Mouse (Mus musculus): Measurements from ENCODE around the gene Wdr91. TPM values are rescaled to one million over a fixed set of nuclear protein-coding genes. Genes with fewer than 3 reads are reported as not detected.

Wdr91 gene
- polyA plus RNA-seq, 2 experiments, result 9.5 to 21.5 TPM

- TF ChIP-seq CTCF (IDR thresholded peaks at IDR 0.05; ENCODE audit: low read depth), result 0 out of 2 replicates have a peak, but pooled peaks have one; percentile 8
- TF ChIP-seq EP300 (IDR thresholded peaks at IDR 0.05; ENCODE audit: low read depth), result no peak
- Histone ChIP-seq H3K36me3 (replicated peaks; ENCODE audit: control insufficient read depth, insufficient read depth, low read depth) (no peaks in the 10 kb centered on the region), H3K9me3 (ENCODE audit: control insufficient read depth, low read length) (no peaks in the 10 kb centered on the region), H3K4me2 (ENCODE audit: low read depth) (no peak overlapping the region), H3K4me3 (ENCODE audit: insufficient read depth in 1 of 2, low read depth in 2 of 2, low read length in 2 of 2) (no peak overlapping the region), H3K9ac (replicated peaks) (no peak overlapping the region), H3K4me1 (replicated peaks; ENCODE audit: control insufficient read depth in 2 of 2, insufficient read depth in 2 of 2, low read length in 1 of 2) (peaks cover 0 to 6% of the 10 kb centered on the region in 2 experiments; a peak in 2 of 4 replicates), H3K27ac (no peak overlapping the region), H3K27me3 (ENCODE audit: control insufficient read depth, insufficient read depth, low read length) (no peaks in the 10 kb centered on the region)
- 39% methylated on average over 7 of the region's 7 CpGs for WGBS (ENCODE audit: insufficient replicate concordance)
- DNase-seq (ENCODE audit: low read depth in 3 of 3, low spot score in 3 of 3) (no peak), ATAC-seq (ENCODE audit: insufficient read depth) (no peak)
Measured at GRCm38 (mm10) chr6:34951956-34952667, 41.4 kb upstream of the Wdr91 start.

- H3K4me1 ChIP-seq (replicated peaks; ENCODE audit: control insufficient read depth in 2 of 2, insufficient read depth in 2 of 2, low read length in 1 of 2), result peaks cover 0 to 6% of the 10 kb centered on the region in 2 experiments; a peak in 2 of 4 replicates
- no peak for ATAC-seq (ENCODE audit: insufficient read depth)
- no peak overlapping the region for H3K9ac ChIP-seq (replicated peaks)
- H3K9me3 ChIP-seq (ENCODE audit: control insufficient read depth, low read length), result no peaks in the 10 kb centered on the region
- H3K27me3 ChIP-seq (ENCODE audit: control insufficient read depth, insufficient read depth, low read length), result no peaks in the 10 kb centered on the region
- WGBS (ENCODE audit: insufficient replicate concordance), result 69% methylated on average over 7 of the region's 7 CpGs
- no peak overlapping the region for H3K27ac ChIP-seq
- H3K36me3 ChIP-seq (replicated peaks; ENCODE audit: control insufficient read depth, insufficient read depth, low read depth), result no peaks in the 10 kb centered on the region
- H3K4me2 ChIP-seq (ENCODE audit: low read depth), result no peak overlapping the region
- H3K4me3 ChIP-seq (ENCODE audit: insufficient read depth in 1 of 2, low read depth in 2 of 2, low read length in 2 of 2), result no peak overlapping the region
- TF ChIP-seq CTCF (IDR thresholded peaks at IDR 0.05; ENCODE audit: low read depth), result no peak
- no peak for TF ChIP-seq EP300 (IDR thresholded peaks at IDR 0.05; ENCODE audit: low read depth)
- DNase-seq (ENCODE audit: low read depth in 3 of 3, low spot score in 3 of 3), result no peak
Measured at GRCm38 (mm10) chr6:34951518-34951917, 40.8 kb upstream of the Wdr91 start.

- no peak for TF ChIP-seq EP300 (IDR thresholded peaks at IDR 0.05; ENCODE audit: low read depth)
- no peak for TF ChIP-seq CTCF (IDR thresholded peaks at IDR 0.05; ENCODE audit: low read depth)
- H3K9me3 ChIP-seq (ENCODE audit: control insufficient read depth, low read length), result no peaks in the 10 kb centered on the region
- no peak overlapping the region for H3K9ac ChIP-seq (replicated peaks)
- no peak overlapping the region for H3K4me3 ChIP-seq (ENCODE audit: insufficient read depth in 1 of 2, low read depth in 2 of 2, low read length in 2 of 2)
- no peaks in the 10 kb centered on the region for H3K36me3 ChIP-seq (replicated peaks; ENCODE audit: control insufficient read depth, insufficient read depth, low read depth)
- ATAC-seq (ENCODE audit: insufficient read depth), result no peak
- H3K27ac ChIP-seq, result no peak overlapping the region
- H3K27me3 ChIP-seq (ENCODE audit: control insufficient read depth, insufficient read depth, low read length), result no peaks in the 10 kb centered on the region
- no peak overlapping the region for H3K4me2 ChIP-seq (ENCODE audit: low read depth)
- H3K4me1 ChIP-seq (replicated peaks; ENCODE audit: control insufficient read depth in 2 of 2, insufficient read depth in 2 of 2, low read length in 1 of 2), result peaks cover 0 to 3% of the 10 kb centered on the region in 2 experiments; a peak in 2 of 4 replicates
- DNase-seq (ENCODE audit: low read depth in 3 of 3, low spot score in 3 of 3), result no peak
- WGBS (ENCODE audit: insufficient replicate concordance), result 28% methylated on average over 11 of the region's 11 CpGs
Measured at GRCm38 (mm10) chr6:34948461-34948860, 37.8 kb upstream of the Wdr91 start.

- no peak for ATAC-seq (ENCODE audit: insufficient read depth)
Measured at GRCm38 (mm10) chr6:34946486-34947079, 35.9 kb upstream of the Wdr91 start.

GRCm38 (mm10) chr6:34943499-34943898 is 32.8 kb upstream of the Wdr91 start:
- no peaks in the 10 kb centered on the region for H3K27me3 ChIP-seq (ENCODE audit: control insufficient read depth, insufficient read depth, low read length)
- TF ChIP-seq CTCF (IDR thresholded peaks at IDR 0.05; ENCODE audit: low read depth) (no peak), EP300 (IDR thresholded peaks at IDR 0.05; ENCODE audit: low read depth) (no peak)
- no peak overlapping the region for H3K9ac ChIP-seq (replicated peaks)
- no peak overlapping the region for H3K4me3 ChIP-seq (ENCODE audit: insufficient read depth in 1 of 2, low read depth in 2 of 2, low read length in 2 of 2)
- no peak overlapping the region for H3K27ac ChIP-seq
- no peaks in the 10 kb centered on the region for H3K36me3 ChIP-seq (replicated peaks; ENCODE audit: control insufficient read depth, insufficient read depth, low read depth)
- peaks cover 0 to 6% of the 10 kb centered on the region in 2 experiments; a peak in 2 of 4 replicates for H3K4me1 ChIP-seq (replicated peaks; ENCODE audit: control insufficient read depth in 2 of 2, insufficient read depth in 2 of 2, low read length in 1 of 2)
- no peaks in the 10 kb centered on the region for H3K9me3 ChIP-seq (ENCODE audit: control insufficient read depth, low read length)
- ATAC-seq (ENCODE audit: insufficient read depth) (no peak), DNase-seq (ENCODE audit: low read depth in 3 of 3, low spot score in 3 of 3) (no peak)
- 63% methylated on average over 5 of the region's 5 CpGs for WGBS (ENCODE audit: insufficient replicate concordance)
- H3K4me2 ChIP-seq (ENCODE audit: low read depth), result no peak overlapping the region

More at GRCm38 (mm10) chr6:34946486-34947079, 35.9 kb upstream of the Wdr91 start:
- H3K36me3 ChIP-seq (replicated peaks; ENCODE audit: control insufficient read depth, insufficient read depth, low read depth), result no peaks in the 10 kb centered on the region
- H3K4me2 ChIP-seq (ENCODE audit: low read depth), result no peak overlapping the region
- no peak overlapping the region for H3K9ac ChIP-seq (replicated peaks)
- 55% methylated on average over 1 of the region's 1 CpGs for WGBS (ENCODE audit: insufficient replicate concordance)
- H3K9me3 ChIP-seq (ENCODE audit: control insufficient read depth, low read length), result no peaks in the 10 kb centered on the region
- DNase-seq (ENCODE audit: low read depth in 3 of 3, low spot score in 3 of 3), result no peak
- no peak overlapping the region for H3K4me3 ChIP-seq (ENCODE audit: insufficient read depth in 1 of 2, low read depth in 2 of 2, low read length in 2 of 2)
- H3K27ac ChIP-seq, result no peak overlapping the region
- H3K4me1 ChIP-seq (replicated peaks; ENCODE audit: control insufficient read depth in 2 of 2, insufficient read depth in 2 of 2, low read length in 1 of 2), result no peaks in the 10 kb centered on the region
- no peaks in the 10 kb centered on the region for H3K27me3 ChIP-seq (ENCODE audit: control insufficient read depth, insufficient read depth, low read length)
- TF ChIP-seq EP300 (IDR thresholded peaks at IDR 0.05; ENCODE audit: low read depth) (no peak), CTCF (IDR thresholded peaks at IDR 0.05; ENCODE audit: low read depth) (no peak)

All from liver, embryonic 14.5 days (tissue).